Mouse (Mus musculus): ENCODE measurements around the gene Dcst1.

DNA sequence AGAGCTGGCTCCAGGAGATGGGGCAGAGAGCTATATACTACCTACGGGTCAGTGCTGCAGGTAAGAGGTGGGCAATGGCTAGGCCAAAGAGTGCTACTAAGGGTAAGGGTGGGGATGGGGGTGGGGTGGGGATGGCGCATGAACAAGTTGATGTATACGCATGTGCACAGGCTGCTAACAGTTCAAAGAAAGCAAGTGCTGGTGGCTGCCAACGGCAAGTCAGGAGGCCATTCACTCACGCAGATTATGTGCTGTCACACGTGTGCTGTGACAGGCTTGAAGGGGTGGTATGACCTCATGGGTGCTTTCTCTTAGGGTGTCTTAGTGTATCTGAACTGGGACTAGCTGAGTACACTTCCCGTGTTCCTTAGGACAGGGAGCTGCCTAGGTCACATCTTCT is 36.3 kb upstream of the Dcst1 start:
- TF ChIP-seq POLR2A (IDR thresholded peaks at IDR 0.05; ENCODE audit: control insufficient read depth, low read depth, low read length) (no peak), CTCF (IDR thresholded peaks at IDR 0.05; ENCODE audit: control insufficient read depth, insufficient read depth, insufficient replicate concordance, low read depth, low read length) (no peak)
